Mouse (Mus musculus): Measurements from ENCODE around the gene Tmem151a. TPM values are rescaled to one million over a fixed set of nuclear protein-coding genes. Genes with fewer than 3 reads are reported as not detected.

Gene Tmem151a
- total and polyA plus RNA-seq, 3 experiments: not detected

- peaks cover 12 to 17% of the 10 kb centered on the region in 2 experiments for H3K36me3 ChIP-seq (replicated peaks in 1 of 2; ENCODE audit: control insufficient read depth in 1 of 2, insufficient read depth in 1 of 2, low read length in 1 of 2)
- no peak overlapping the region for H3K9ac ChIP-seq (ENCODE audit: insufficient read depth, low read depth)
- H3K4me2 ChIP-seq (ENCODE audit: insufficient read depth, low read depth, poor library complexity, severe bottlenecking): no peak overlapping the region
- in situ Hi-C loops (cut with MboI; ENCODE audit: low pct_ligation_motif_present, low pct_unique_long_range_greater_than_20kb, low sequenced_read_pairs) (no loop called here), dilution Hi-C loops (cut with MboI; ENCODE audit: extremely low pct_ligation_motif_present, extremely low pct_unique_long_range_greater_than_20kb, low sequenced_read_pairs) (no loop called here)
- peak; percentile 15 to 60; a peak in 3 of 4 replicates for TF ChIP-seq CTCF (conservative IDR thresholded peaks at IDR 0.05 in 1 of 2, IDR thresholded peaks at IDR 0.05 in 1 of 2; ENCODE audit: low read depth in 2 of 2, low read length in 2 of 2)
- TF ChIP-seq SMC3 (IDR thresholded peaks at IDR 0.05; ENCODE audit: low read depth, low read length): peak; percentile 46
- TF ChIP-seq RAD21 (IDR thresholded peaks at IDR 0.05; ENCODE audit: low read depth, low read length): peak; percentile 33
- TF ChIP-seq USF2 (conservative IDR thresholded peaks at IDR 0.05; ENCODE audit: low read depth, low read length): no peak
- no peak for TF ChIP-seq ETS1 (conservative IDR thresholded peaks at IDR 0.05; ENCODE audit: low read depth, low read length)
- TF ChIP-seq MYC (IDR thresholded peaks at IDR 0.05; ENCODE audit: low read depth, low read length): peak; percentile 63; the same call in 1 of the 2 replicates
- no peak for TF ChIP-seq NRF1 (IDR thresholded peaks at IDR 0.05; ENCODE audit: low read depth, low read length)
- TF ChIP-seq MAFK (IDR thresholded peaks at IDR 0.05; ENCODE audit: insufficient replicate concordance, low read length): no peak
- peak; percentile 65 for TF ChIP-seq JUND (conservative IDR thresholded peaks at IDR 0.05; ENCODE audit: low read depth, low read length)
- no peak for TF ChIP-seq POLR2A (IDR thresholded peaks at IDR 0.05; ENCODE audit: low read depth, low read length)
- H3K4me1 ChIP-seq (ENCODE audit: control insufficient read depth in 1 of 2, insufficient read depth in 2 of 2): no peaks in the 10 kb centered on the region
- DNase-seq (ENCODE audit: extremely low read depth): peak; percentile 18
- no peak overlapping the region for H3K27ac ChIP-seq (ENCODE audit: insufficient read depth, low read depth)
- H3K79me2 ChIP-seq (replicated peaks; ENCODE audit: control insufficient read depth, extremely low read depth, insufficient read depth, poor library complexity, severe bottlenecking): no peaks in the 10 kb centered on the region
- H3K9me3 ChIP-seq (replicated peaks; ENCODE audit: low read length): no peaks in the 10 kb centered on the region
- peaks cover 21% of the 10 kb centered on the region for H3K27me3 ChIP-seq (replicated peaks)
- H3K4me3 ChIP-seq (replicated peaks in 1 of 3; ENCODE audit: low read depth in 2 of 3, low read length in 2 of 3, poor library complexity in 1 of 3): no peak overlapping the region
These were observed 44.4 kb upstream of the Tmem151a start for GRCm38 (mm10) chr19:5129770-5130169.

- no peak overlapping the region for H3K27ac ChIP-seq (ENCODE audit: insufficient read depth, low read depth)
- no peak for DNase-seq (ENCODE audit: extremely low read depth)
- TF ChIP-seq JUND (conservative IDR thresholded peaks at IDR 0.05; ENCODE audit: low read depth, low read length) (no peak), ZNF384 (IDR thresholded peaks at IDR 0.05; ENCODE audit: low read depth, low read length) (peak; percentile 79)
- H3K36me3 ChIP-seq (replicated peaks in 1 of 2; ENCODE audit: control insufficient read depth in 1 of 2, insufficient read depth in 1 of 2, low read length in 1 of 2): no peaks in the 10 kb centered on the region
- no peak overlapping the region for H3K9ac ChIP-seq (ENCODE audit: insufficient read depth, low read depth)
- peaks cover 60% of the 10 kb centered on the region for H3K27me3 ChIP-seq (replicated peaks)
- no peaks in the 10 kb centered on the region for H3K9me3 ChIP-seq (replicated peaks; ENCODE audit: low read length)
- H3K79me2 ChIP-seq (replicated peaks; ENCODE audit: control insufficient read depth, extremely low read depth, insufficient read depth, poor library complexity, severe bottlenecking): no peaks in the 10 kb centered on the region
- dilution Hi-C loops (cut with MboI; ENCODE audit: extremely low pct_ligation_motif_present, extremely low pct_unique_long_range_greater_than_20kb, low sequenced_read_pairs) (no loop called here), in situ Hi-C loops (cut with MboI; ENCODE audit: low pct_ligation_motif_present, low pct_unique_long_range_greater_than_20kb, low sequenced_read_pairs) (no loop called here)
- no peaks in the 10 kb centered on the region for H3K4me1 ChIP-seq (ENCODE audit: control insufficient read depth in 1 of 2, insufficient read depth in 2 of 2)
- no peak overlapping the region for H3K4me3 ChIP-seq (replicated peaks in 1 of 3; ENCODE audit: low read depth in 2 of 3, low read length in 2 of 3, poor library complexity in 1 of 3)
- H3K4me2 ChIP-seq (ENCODE audit: insufficient read depth, low read depth, poor library complexity, severe bottlenecking): no peak overlapping the region
These were observed 38.8 kb upstream of the Tmem151a start for GRCm38 (mm10) chr19:5124055-5124614.

DNA sequence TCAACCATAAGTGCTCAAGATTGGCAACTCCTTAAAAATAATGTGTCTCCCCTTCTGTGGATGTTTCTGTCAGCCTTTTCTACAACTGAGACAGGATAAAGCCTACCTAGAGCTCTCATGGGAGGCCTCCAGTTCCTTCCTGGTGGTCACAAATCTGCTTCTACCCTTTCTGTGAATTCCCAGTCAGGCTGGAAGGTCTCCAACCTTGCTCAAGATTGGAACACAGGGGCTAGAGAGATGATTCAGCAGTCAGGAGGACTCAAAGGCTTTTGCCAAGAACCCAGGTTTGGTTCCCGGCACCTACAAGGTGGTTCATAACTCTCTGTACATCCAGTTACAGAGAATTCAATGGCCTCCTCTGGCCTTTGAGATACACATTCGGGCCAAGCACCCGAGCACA lies 37.9 kb upstream of the Tmem151a start:
- in situ Hi-C loops (cut with MboI; ENCODE audit: low pct_ligation_motif_present, low pct_unique_long_range_greater_than_20kb, low sequenced_read_pairs): no loop called here
- Histone ChIP-seq H3K36me3 (replicated peaks in 1 of 2; ENCODE audit: control insufficient read depth in 1 of 2, insufficient read depth in 1 of 2, low read length in 1 of 2) (no peaks in the 10 kb centered on the region), H3K4me2 (ENCODE audit: insufficient read depth, low read depth, poor library complexity, severe bottlenecking) (no peak overlapping the region), H3K9ac (ENCODE audit: insufficient read depth, low read depth) (no peak overlapping the region), H3K27ac (ENCODE audit: insufficient read depth, low read depth) (no peak overlapping the region), H3K4me1 (ENCODE audit: control insufficient read depth in 1 of 2, insufficient read depth in 2 of 2) (peaks cover 3 to 5% of the 10 kb centered on the region in 2 experiments; a peak in 2 of 4 replicates), H3K9me3 (replicated peaks; ENCODE audit: low read length) (no peaks in the 10 kb centered on the region), H3K27me3 (replicated peaks) (peaks cover 65% of the 10 kb centered on the region), H3K4me3 (replicated peaks in 1 of 3; ENCODE audit: low read depth in 2 of 3, low read length in 2 of 3, poor library complexity in 1 of 3) (no peak overlapping the region), H3K79me2 (replicated peaks; ENCODE audit: control insufficient read depth, extremely low read depth, insufficient read depth, poor library complexity, severe bottlenecking) (no peaks in the 10 kb centered on the region)
- TF ChIP-seq UBTF (IDR thresholded peaks at IDR 0.05; ENCODE audit: low read depth, low read length) (no peak), MEF2A (IDR thresholded peaks at IDR 0.05; ENCODE audit: borderline replicate concordance, low read depth, low read length) (no peak), POLR2AphosphoS2 (IDR thresholded peaks at IDR 0.05; ENCODE audit: low read depth, low read length) (no peak), JUND (conservative IDR thresholded peaks at IDR 0.05; ENCODE audit: low read depth, low read length) (no peak), CHD2 (IDR thresholded peaks at IDR 0.05; ENCODE audit: low read length) (no peak), RAD21 (IDR thresholded peaks at IDR 0.05; ENCODE audit: low read depth, low read length) (no peak)
- DNase-seq (ENCODE audit: extremely low read depth): no peak
- dilution Hi-C loops (cut with MboI; ENCODE audit: extremely low pct_ligation_motif_present, extremely low pct_unique_long_range_greater_than_20kb, low sequenced_read_pairs): no loop called here
